Mouse (Mus musculus): ENCODE measurements around the gene Srl. TPM values are rescaled to one million over a fixed set of nuclear protein-coding genes. Genes with fewer than 3 reads are reported as not detected.

Gene Srl
- polyA plus RNA-seq, 1 experiment from 2014 or later = 35.7 TPM

- Histone ChIP-seq H3K27me3 (ENCODE audit: control insufficient read depth, insufficient read depth, low read length) (no peaks in the 10 kb centered on the region), H3K4me3 (ENCODE audit: low read depth, low read length) (no peak overlapping the region), H3K4me2 (ENCODE audit: low read depth) (no peak overlapping the region), H3K27ac (ENCODE audit: low read depth, low read length) (no peak overlapping the region), H3K4me1 (ENCODE audit: control insufficient read depth, insufficient read depth, low read length) (0 out of 2 replicates have a peak, but pooled peaks cover 2% of the 10 kb centered on the region), H3K9me3 (ENCODE audit: control insufficient read depth, low read length) (no peaks in the 10 kb centered on the region), H3K36me3 (ENCODE audit: control insufficient read depth, insufficient read depth, low read length) (peaks cover 4% of the 10 kb centered on the region; the same call in 1 of the 2 replicates), H3K9ac (ENCODE audit: low read length) (no peak overlapping the region)
- no peak for DNase-seq (ENCODE audit: low spot score)
- no peak for ATAC-seq (ENCODE audit: insufficient read depth, low FRiP score, low TSS enrichment)
- WGBS = 95% methylated on average over 5 of the region's 5 CpGs
Observed at GRCm38 (mm10) chr16:4547611-4548010, 6.0 kb upstream of the Srl start.

- 91% methylated on average over 8 of the region's 8 CpGs for WGBS
- Histone ChIP-seq H3K27me3 (ENCODE audit: control insufficient read depth, insufficient read depth, low read length) (no peaks in the 10 kb centered on the region), H3K27ac (ENCODE audit: low read depth, low read length) (no peak overlapping the region), H3K4me2 (ENCODE audit: low read depth) (no peak overlapping the region), H3K9ac (ENCODE audit: low read length) (no peak overlapping the region), H3K4me3 (ENCODE audit: low read depth, low read length) (no peak overlapping the region), H3K9me3 (ENCODE audit: control insufficient read depth, low read length) (no peaks in the 10 kb centered on the region), H3K4me1 (ENCODE audit: control insufficient read depth, insufficient read depth, low read length) (no peaks in the 10 kb centered on the region), H3K36me3 (ENCODE audit: control insufficient read depth, insufficient read depth, low read length) (peaks cover 4% of the 10 kb centered on the region; the same call in 1 of the 2 replicates)
- no peak for ATAC-seq (ENCODE audit: insufficient read depth, low FRiP score, low TSS enrichment)
- no peak for DNase-seq (ENCODE audit: low spot score)
Observed at GRCm38 (mm10) chr16:4546838-4547237, 5.2 kb upstream of the Srl start.

- Histone ChIP-seq H3K4me1 (ENCODE audit: control insufficient read depth, insufficient read depth, low read length) (no peaks in the 10 kb centered on the region), H3K9ac (ENCODE audit: low read length) (no peak overlapping the region), H3K4me3 (ENCODE audit: low read depth, low read length) (no peak overlapping the region), H3K4me2 (ENCODE audit: low read depth) (no peak overlapping the region), H3K9me3 (ENCODE audit: control insufficient read depth, low read length) (no peaks in the 10 kb centered on the region), H3K27me3 (ENCODE audit: control insufficient read depth, insufficient read depth, low read length) (no peaks in the 10 kb centered on the region), H3K27ac (ENCODE audit: low read depth, low read length) (no peak overlapping the region), H3K36me3 (ENCODE audit: control insufficient read depth, insufficient read depth, low read length) (peaks cover 4% of the 10 kb centered on the region; the same call in 1 of the 2 replicates)
- ATAC-seq (ENCODE audit: insufficient read depth, low FRiP score, low TSS enrichment) (no peak), DNase-seq (ENCODE audit: low spot score) (no peak)
- WGBS = 84% methylated on average over 9 of the region's 9 CpGs
Observed at GRCm38 (mm10) chr16:4544845-4545244, 3.2 kb upstream of the Srl start.

- H3K36me3 ChIP-seq (ENCODE audit: control insufficient read depth, insufficient read depth, low read length) = peaks cover 4% of the 10 kb centered on the region; the same call in 1 of the 2 replicates
- ATAC-seq (ENCODE audit: insufficient read depth, low FRiP score, low TSS enrichment) = no peak
- no peak overlapping the region for H3K4me3 ChIP-seq (ENCODE audit: low read depth, low read length)
- no peak overlapping the region for H3K4me2 ChIP-seq (ENCODE audit: low read depth)
- DNase-seq (ENCODE audit: low spot score) = no peak
- no peaks in the 10 kb centered on the region for H3K27me3 ChIP-seq (ENCODE audit: control insufficient read depth, insufficient read depth, low read length)
- H3K4me1 ChIP-seq (ENCODE audit: control insufficient read depth, insufficient read depth, low read length) = no peaks in the 10 kb centered on the region
- H3K9me3 ChIP-seq (ENCODE audit: control insufficient read depth, low read length) = no peaks in the 10 kb centered on the region
- no peak overlapping the region for H3K27ac ChIP-seq (ENCODE audit: low read depth, low read length)
- WGBS = 71% methylated on average over 3 of the region's 3 CpGs
- H3K9ac ChIP-seq (ENCODE audit: low read length) = no peak overlapping the region
Observed at GRCm38 (mm10) chr16:4543266-4543665, 1.6 kb upstream of the Srl start.

- DNase-seq (ENCODE audit: low spot score) (no peak), ATAC-seq (ENCODE audit: insufficient read depth, low FRiP score, low TSS enrichment) (peak; percentile 14; the same call in 1 of the 2 replicates)
- H3K9ac ChIP-seq (ENCODE audit: low read length) = no peak overlapping the region
- no peak overlapping the region for H3K27ac ChIP-seq (ENCODE audit: low read depth, low read length)
- H3K4me2 ChIP-seq (ENCODE audit: low read depth) = 0 out of 2 replicates have a peak overlapping the region, but pooled peaks have one; percentile 12
- no peaks in the 10 kb centered on the region for H3K27me3 ChIP-seq (ENCODE audit: control insufficient read depth, insufficient read depth, low read length)
- H3K9me3 ChIP-seq (ENCODE audit: control insufficient read depth, low read length) = no peaks in the 10 kb centered on the region
- peaks cover 2% of the 10 kb centered on the region; the same call in 1 of the 2 replicates for H3K36me3 ChIP-seq (ENCODE audit: control insufficient read depth, insufficient read depth, low read length)
- H3K4me1 ChIP-seq (ENCODE audit: control insufficient read depth, insufficient read depth, low read length) = no peaks in the 10 kb centered on the region
- WGBS = 50% methylated on average over 7 of the region's 7 CpGs
- H3K4me3 ChIP-seq (ENCODE audit: low read depth, low read length) = peak overlapping the region; percentile 37; the same call in 1 of the 2 replicates
Observed at GRCm38 (mm10) chr16:4542236-4542774, 689 bp upstream of the Srl start.

GRCm38 (mm10) chr16:4541033-4541432 is 583 bp downstream of the Srl start:
- Histone ChIP-seq H3K9ac (ENCODE audit: low read length) (peak overlapping the region; percentile 56; the same call in 1 of the 2 replicates), H3K36me3 (ENCODE audit: control insufficient read depth, insufficient read depth, low read length) (no peaks in the 10 kb centered on the region; the same call in 1 of the 2 replicates), H3K4me3 (ENCODE audit: low read depth, low read length) (peak overlapping the region; percentile 37), H3K4me1 (ENCODE audit: control insufficient read depth, insufficient read depth, low read length) (no peaks in the 10 kb centered on the region), H3K27ac (ENCODE audit: low read depth, low read length) (no peak overlapping the region), H3K4me2 (ENCODE audit: low read depth) (peak overlapping the region; percentile 51), H3K9me3 (ENCODE audit: control insufficient read depth, low read length) (no peaks in the 10 kb centered on the region), H3K27me3 (ENCODE audit: control insufficient read depth, insufficient read depth, low read length) (no peaks in the 10 kb centered on the region)
- ATAC-seq (ENCODE audit: insufficient read depth, low FRiP score, low TSS enrichment) (no peak), DNase-seq (ENCODE audit: low spot score) (no peak)
- 67% methylated on average over 4 of the region's 4 CpGs for WGBS

GRCm38 (mm10) chr16:4540064-4540775 is 1.4 kb downstream of the Srl start:
- ATAC-seq (ENCODE audit: insufficient read depth, low FRiP score, low TSS enrichment) (peak; percentile 45; the same call in 1 of the 2 replicates), DNase-seq (ENCODE audit: low spot score) (peak; percentile 53)
- Histone ChIP-seq H3K4me1 (ENCODE audit: control insufficient read depth, insufficient read depth, low read length) (no peaks in the 10 kb centered on the region), H3K9ac (ENCODE audit: low read length) (no peak overlapping the region), H3K9me3 (ENCODE audit: control insufficient read depth, low read length) (no peaks in the 10 kb centered on the region), H3K27me3 (ENCODE audit: control insufficient read depth, insufficient read depth, low read length) (no peaks in the 10 kb centered on the region), H3K36me3 (ENCODE audit: control insufficient read depth, insufficient read depth, low read length) (no peaks in the 10 kb centered on the region), H3K4me3 (ENCODE audit: low read depth, low read length) (no peak overlapping the region), H3K4me2 (ENCODE audit: low read depth) (no peak overlapping the region), H3K27ac (ENCODE audit: low read depth, low read length) (no peak overlapping the region)
- 70% methylated on average over 12 of the region's 12 CpGs for WGBS

- ATAC-seq (ENCODE audit: insufficient read depth, low FRiP score, low TSS enrichment) (no peak), DNase-seq (ENCODE audit: low spot score) (no peak)
- Histone ChIP-seq H3K9me3 (ENCODE audit: control insufficient read depth, low read length) (no peaks in the 10 kb centered on the region), H3K36me3 (ENCODE audit: control insufficient read depth, insufficient read depth, low read length) (no peaks in the 10 kb centered on the region), H3K27me3 (ENCODE audit: control insufficient read depth, insufficient read depth, low read length) (no peaks in the 10 kb centered on the region), H3K27ac (ENCODE audit: low read depth, low read length) (no peak overlapping the region), H3K4me1 (ENCODE audit: control insufficient read depth, insufficient read depth, low read length) (no peaks in the 10 kb centered on the region), H3K9ac (ENCODE audit: low read length) (no peak overlapping the region), H3K4me3 (ENCODE audit: low read depth, low read length) (no peak overlapping the region), H3K4me2 (ENCODE audit: low read depth) (no peak overlapping the region)
- 80% methylated on average over 4 of the region's 4 CpGs for WGBS
Observed at GRCm38 (mm10) chr16:4539521-4539920, 2.1 kb downstream of the Srl start.

Measured in neural tube, embryonic 11.5 days (tissue).